Mouse (Mus musculus) kidney, adult 2 months (tissue): ENCODE measurements at regions not wholly inside any gene's neighbourhood (a gene's known extent, or its start where the extent isn't known, plus 50 kb on each side); places are given as distances from the start of the nearest gene placed in this dataset.
A peak's percentile ranks its signal among the peaks of the same experiment; 100 is the strongest.

ENCODE experiments used
- DNase-seq: peaks from one replicate; pipeline ENCODE4 v3.0.0; 2021
- H3K27ac ChIP-seq: fragments of 200-500 bp; 2 replicates; pipeline ENCODE4 v1.5.1; 2012; ENCODE audit warnings: low read depth, low read length, control low read depth, inconsistent platforms; ENCODE audit not compliant: insufficient read depth
- H3K27me3 ChIP-seq: fragments of 200-500 bp; replicated peaks from 2 replicates; pipeline ENCODE4 v1.6.1; 2012; ENCODE audit warnings: mild to moderate bottlenecking, moderate library complexity, low read length, inconsistent platforms; ENCODE audit not compliant: control insufficient read depth, insufficient read depth
- H3K36me3 ChIP-seq: fragments of 200-500 bp; 2 replicates; pipeline ENCODE4 v1.6.1; 2012; ENCODE audit warnings: mild to moderate bottlenecking, moderate library complexity, low read length, inconsistent platforms; ENCODE audit not compliant: control insufficient read depth, insufficient read depth
- H3K4me1 ChIP-seq: fragments of 200-500 bp; 2 replicates; pipeline ENCODE4 v1.6.1; 2011; ENCODE audit warnings: low read length; ENCODE audit not compliant: control insufficient read depth, insufficient read depth
- H3K4me3 ChIP-seq: fragments of 200-500 bp; 2 replicates; pipeline ENCODE4 v1.5.1; 2011; ENCODE audit warnings: mild to moderate bottlenecking, low read depth, low read length, control low read depth; ENCODE audit not compliant: insufficient read depth
- CTCF ChIP-seq: fragments of 200-500 bp; conservative IDR thresholded peaks from 2 replicates; pipeline ENCODE4 v1.5.1; 2011; ENCODE audit warnings: low read depth, mild to moderate bottlenecking, control low read depth, low read length, moderate library complexity, mixed read lengths; ENCODE audit not compliant: insufficient read depth, insufficient read length
- POLR2A ChIP-seq: fragments of 200-500 bp; IDR thresholded peaks from one replicate; pipeline ENCODE4 v1.6.1; 2011; ENCODE audit warnings: low read depth, low read length, control low read depth
- WGBS: fragments of 180-500 bp; shearing (Covaris S2); methylation state at CpG from one replicate; pipeline ENCODE4 v1.1.7; 2018; 5-methylcytosine and 5-hydroxymethylcytosine counted together

- Histone ChIP-seq H3K36me3 (no peaks in the 10 kb centered on the region), H3K27me3 (no peaks in the 10 kb centered on the region)
Observed at GRCm38 (mm10) chr12:56081406-56081805, 245.3 kb downstream of the Brms1l start.

GRCm38 (mm10) chr12:56064183-56064582, 228.1 kb downstream of the Brms1l start:
- Histone ChIP-seq H3K27me3 (no peaks in the 10 kb centered on the region), H3K27ac (no peak overlapping the region), H3K36me3 (no peaks in the 10 kb centered on the region), H3K4me3 (no peak overlapping the region), H3K4me1 (no peaks in the 10 kb centered on the region)
- DNase-seq = no peak
- WGBS = 72% methylated on average over 7 of the region's 7 CpGs
- TF ChIP-seq POLR2A (no peak), CTCF (no peak)

More at GRCm38 (mm10) chr12:56081406-56081805, 245.3 kb downstream of the Brms1l start:
- H3K27ac ChIP-seq = no peak overlapping the region
- no peaks in the 10 kb centered on the region for H3K4me1 ChIP-seq
- H3K4me3 ChIP-seq = no peak overlapping the region
- no peak for TF ChIP-seq CTCF
- TF ChIP-seq POLR2A = no peak
- DNase-seq = no peak

- no peaks in the 10 kb centered on the region for H3K36me3 ChIP-seq
- 64% methylated on average over 10 of the region's 10 CpGs for WGBS
- no peak for TF ChIP-seq POLR2A
- no peak for TF ChIP-seq CTCF
- H3K4me1 ChIP-seq = no peaks in the 10 kb centered on the region
- no peak for DNase-seq
- no peaks in the 10 kb centered on the region for H3K27me3 ChIP-seq
- no peak overlapping the region for H3K27ac ChIP-seq
- H3K4me3 ChIP-seq = no peak overlapping the region
Observed at GRCm38 (mm10) chr12:56058876-56059275, 222.8 kb downstream of the Brms1l start.

- TF ChIP-seq CTCF (peak; percentile 92), POLR2A (no peak)
- Histone ChIP-seq H3K27me3 (no peaks in the 10 kb centered on the region), H3K4me3 (no peak overlapping the region), H3K4me1 (no peaks in the 10 kb centered on the region), H3K27ac (no peak overlapping the region), H3K36me3 (no peaks in the 10 kb centered on the region)
- 11% methylated on average over 17 of the region's 17 CpGs for WGBS
- DNase-seq = peak; percentile 69
Observed at GRCm38 (mm10) chr12:56058463-56058862, 222.3 kb downstream of the Brms1l start.

DNA sequence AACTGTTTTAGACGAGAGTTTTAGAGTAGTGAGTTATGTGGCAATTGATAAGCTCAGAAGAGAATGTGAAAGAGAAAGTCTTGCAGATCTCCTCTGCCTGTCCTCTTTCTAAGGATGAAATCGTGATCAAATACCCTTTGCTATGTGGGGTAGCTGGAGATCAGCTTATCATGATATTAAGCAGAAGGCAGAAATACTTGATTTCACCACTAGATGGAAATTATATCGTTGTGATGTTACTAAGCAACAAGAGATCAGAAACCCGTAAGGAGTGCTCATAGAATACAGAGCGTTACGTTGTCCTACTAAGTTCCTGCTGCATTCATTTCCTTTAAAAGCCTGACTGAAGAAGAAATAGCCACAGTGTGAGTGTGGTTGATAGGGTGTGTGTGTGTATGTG, 219.3 kb downstream of the Brms1l start:
- Histone ChIP-seq H3K4me3 (no peak overlapping the region), H3K4me1 (no peaks in the 10 kb centered on the region), H3K36me3 (no peaks in the 10 kb centered on the region), H3K27me3 (no peaks in the 10 kb centered on the region), H3K27ac (no peak overlapping the region)
- 79% methylated on average over 6 of the region's 6 CpGs for WGBS
- TF ChIP-seq POLR2A (no peak), CTCF (no peak)
- no peak for DNase-seq

- Histone ChIP-seq H3K27ac (no peak overlapping the region), H3K4me3 (no peak overlapping the region), H3K36me3 (no peaks in the 10 kb centered on the region), H3K4me1 (no peaks in the 10 kb centered on the region), H3K27me3 (no peaks in the 10 kb centered on the region)
- WGBS = 56% methylated on average over 3 of the region's 3 CpGs
- TF ChIP-seq POLR2A (no peak), CTCF (no peak)
- peak; percentile 28 for DNase-seq
Observed at GRCm38 (mm10) chr12:56046050-56046449, 209.9 kb downstream of the Brms1l start.

DNA sequence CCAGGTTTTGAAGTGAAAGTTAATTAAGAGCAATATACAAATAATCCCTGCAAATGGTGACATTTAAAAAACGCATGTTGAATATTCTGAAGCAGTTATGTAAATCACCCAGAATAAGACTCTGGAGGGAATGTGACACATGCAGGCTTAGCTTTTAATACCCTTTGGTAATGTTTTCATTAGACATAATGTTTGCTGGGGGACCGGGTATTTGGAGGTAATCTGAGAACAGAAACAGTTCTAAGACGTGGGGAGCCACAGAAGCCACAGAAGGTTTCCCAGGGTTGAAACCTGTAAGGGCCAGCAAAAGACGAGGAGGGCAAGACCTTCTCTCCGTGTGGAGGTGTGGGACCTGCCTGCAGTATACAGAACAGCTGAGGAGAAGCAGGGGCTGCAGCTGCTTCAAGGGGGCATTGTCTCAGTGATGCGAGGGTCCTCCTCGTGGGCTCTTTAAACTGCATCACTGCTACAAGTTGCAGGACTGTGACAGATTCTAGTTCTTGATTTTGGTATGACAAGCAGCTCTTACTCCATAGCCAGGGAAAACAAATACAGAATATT, 184.9 kb downstream of the Brms1l start:
- H3K27ac ChIP-seq = no peak overlapping the region
- no peaks in the 10 kb centered on the region for H3K36me3 ChIP-seq
- TF ChIP-seq POLR2A = no peak
- TF ChIP-seq CTCF = no peak
- H3K4me1 ChIP-seq = no peaks in the 10 kb centered on the region
- 19% methylated on average over 7 of the region's 7 CpGs for WGBS
- H3K27me3 ChIP-seq = no peaks in the 10 kb centered on the region
- no peak overlapping the region for H3K4me3 ChIP-seq
- DNase-seq = no peak

DNA sequence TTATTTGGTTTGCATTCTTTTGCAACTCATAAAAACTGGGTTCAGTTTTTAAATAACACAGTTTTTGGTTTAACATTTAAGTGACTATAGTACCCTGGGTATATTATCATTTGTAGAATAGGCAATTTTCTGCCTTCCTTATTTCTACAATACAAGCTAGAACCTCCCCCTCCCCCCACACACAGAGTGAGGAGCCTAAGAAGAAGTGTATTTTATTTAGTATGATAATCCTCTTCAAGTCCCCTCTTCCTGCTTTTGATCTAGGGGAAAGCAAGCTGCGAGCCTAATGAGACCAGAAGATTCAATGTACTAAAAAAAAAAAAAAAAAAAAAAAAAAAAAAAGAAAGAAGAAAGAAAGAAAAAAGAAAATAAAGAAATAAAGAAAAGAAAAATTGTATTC, 184.4 kb downstream of the Brms1l start:
- no peaks in the 10 kb centered on the region for H3K27me3 ChIP-seq
- no peak overlapping the region for H3K27ac ChIP-seq
- H3K4me1 ChIP-seq = no peaks in the 10 kb centered on the region
- TF ChIP-seq POLR2A (no peak), CTCF (no peak)
- H3K4me3 ChIP-seq = no peak overlapping the region
- DNase-seq = no peak
- no peaks in the 10 kb centered on the region for H3K36me3 ChIP-seq
- 36% methylated on average over 1 of the region's 1 CpGs for WGBS
